Mouse (Mus musculus): ENCODE results near the gene Zbtb45. TPM values are rescaled to one million over a fixed set of nuclear protein-coding genes. Genes with fewer than 3 reads are reported as not detected.
A peak's percentile ranks its signal among the peaks of the same experiment; 100 is the strongest.

Gene Zbtb45
- polyA plus RNA-seq, 1 experiment from 2014 or later: 34.7 TPM

- H3K27ac ChIP-seq (ENCODE audit: low read depth, low read length): peak overlapping the region; percentile 88
- peak; percentile 92 for ATAC-seq
These were observed 460 bp downstream of the Zbtb45 start for GRCm38 (mm10) chr7:13009143-13010004.

GRCm38 (mm10) chr7:13007341-13008092 lies 2.3 kb downstream of the Zbtb45 start:
- Histone ChIP-seq H3K4me3 (ENCODE audit: low read depth, low read length) (no peak overlapping the region), H3K27me3 (replicated peaks; ENCODE audit: control insufficient read depth, insufficient read depth, low read length) (no peaks in the 10 kb centered on the region), H3K4me2 (ENCODE audit: low read length) (0 out of 2 replicates have a peak overlapping the region, but pooled peaks have one; percentile 7), H3K36me3 (ENCODE audit: control insufficient read depth, insufficient read depth, low read length) (peaks cover 44% of the 10 kb centered on the region), H3K27ac (ENCODE audit: low read depth, low read length) (no peak overlapping the region), H3K4me1 (ENCODE audit: control insufficient read depth, insufficient read depth, low read length) (peaks cover 12% of the 10 kb centered on the region), H3K9me3 (replicated peaks; ENCODE audit: control insufficient read depth, low read length) (no peaks in the 10 kb centered on the region), H3K9ac (ENCODE audit: low read length) (no peak overlapping the region)
- 44% methylated on average over 56 of the region's 57 CpGs for whole genome bisulfite sequencing
- no peak for ATAC-seq
- no peak for DNase-seq (ENCODE audit: low spot score)

More at GRCm38 (mm10) chr7:13009143-13010004, 460 bp downstream of the Zbtb45 start:
- H3K9me3 ChIP-seq (replicated peaks; ENCODE audit: control insufficient read depth, low read length): no peaks in the 10 kb centered on the region
- H3K4me1 ChIP-seq (ENCODE audit: control insufficient read depth, insufficient read depth, low read length): peaks cover 12% of the 10 kb centered on the region
- H3K27me3 ChIP-seq (replicated peaks; ENCODE audit: control insufficient read depth, insufficient read depth, low read length): no peaks in the 10 kb centered on the region
- peak overlapping the region; percentile 70 for H3K9ac ChIP-seq (ENCODE audit: low read length)
- DNase-seq (ENCODE audit: low spot score): peak; percentile 97
- peak overlapping the region; percentile 71 for H3K4me2 ChIP-seq (ENCODE audit: low read length)
- peak overlapping the region; percentile 51 for H3K4me3 ChIP-seq (ENCODE audit: low read depth, low read length)
- peaks cover 35% of the 10 kb centered on the region for H3K36me3 ChIP-seq (ENCODE audit: control insufficient read depth, insufficient read depth, low read length)
- under 1% methylated on average over 42 of the region's 42 CpGs for WGBS

- Histone ChIP-seq H3K4me2 (ENCODE audit: low read length) (no peak overlapping the region), H3K9ac (ENCODE audit: low read length) (no peak overlapping the region), H3K9me3 (replicated peaks; ENCODE audit: control insufficient read depth, low read length) (no peaks in the 10 kb centered on the region), H3K27ac (ENCODE audit: low read depth, low read length) (no peak overlapping the region), H3K4me3 (ENCODE audit: low read depth, low read length) (no peak overlapping the region), H3K4me1 (ENCODE audit: control insufficient read depth, insufficient read depth, low read length) (peaks cover 12% of the 10 kb centered on the region), H3K27me3 (replicated peaks; ENCODE audit: control insufficient read depth, insufficient read depth, low read length) (no peaks in the 10 kb centered on the region), H3K36me3 (ENCODE audit: control insufficient read depth, insufficient read depth, low read length) (peaks cover 44% of the 10 kb centered on the region)
- WGBS: 85% methylated on average over 10 of the region's 10 CpGs
- DNase-seq (ENCODE audit: low spot score) (no peak), ATAC-seq (no peak)
These were observed 3.3 kb downstream of the Zbtb45 start for GRCm38 (mm10) chr7:13006531-13006930.

- no peak overlapping the region for H3K4me3 ChIP-seq (ENCODE audit: low read depth, low read length)
- no peak overlapping the region for H3K4me2 ChIP-seq (ENCODE audit: low read length)
- H3K9me3 ChIP-seq (replicated peaks; ENCODE audit: control insufficient read depth, low read length): no peaks in the 10 kb centered on the region
- WGBS: 83% methylated on average over 17 of the region's 17 CpGs
- ATAC-seq: no peak
- no peak overlapping the region for H3K27ac ChIP-seq (ENCODE audit: low read depth, low read length)
- no peak for DNase-seq (ENCODE audit: low spot score)
- H3K27me3 ChIP-seq (replicated peaks; ENCODE audit: control insufficient read depth, insufficient read depth, low read length): no peaks in the 10 kb centered on the region
- H3K36me3 ChIP-seq (ENCODE audit: control insufficient read depth, insufficient read depth, low read length): peaks cover 44% of the 10 kb centered on the region
- H3K4me1 ChIP-seq (ENCODE audit: control insufficient read depth, insufficient read depth, low read length): peaks cover 12% of the 10 kb centered on the region
- H3K9ac ChIP-seq (ENCODE audit: low read length): no peak overlapping the region
These were observed 3.8 kb downstream of the Zbtb45 start for GRCm38 (mm10) chr7:13006011-13006410.

GRCm38 (mm10) chr7:13003380-13003779 lies 6.5 kb downstream of the Zbtb45 start:
- ATAC-seq (no peak), DNase-seq (ENCODE audit: low spot score) (no peak)
- Histone ChIP-seq H3K4me2 (ENCODE audit: low read length) (no peak overlapping the region), H3K4me1 (ENCODE audit: control insufficient read depth, insufficient read depth, low read length) (peaks cover 1% of the 10 kb centered on the region), H3K9me3 (replicated peaks; ENCODE audit: control insufficient read depth, low read length) (no peaks in the 10 kb centered on the region), H3K27ac (ENCODE audit: low read depth, low read length) (no peak overlapping the region), H3K36me3 (ENCODE audit: control insufficient read depth, insufficient read depth, low read length) (peaks cover 44% of the 10 kb centered on the region), H3K9ac (ENCODE audit: low read length) (no peak overlapping the region), H3K27me3 (replicated peaks; ENCODE audit: control insufficient read depth, insufficient read depth, low read length) (no peaks in the 10 kb centered on the region), H3K4me3 (ENCODE audit: low read depth, low read length) (no peak overlapping the region)
- WGBS: 73% methylated on average over 5 of the region's 5 CpGs

- Histone ChIP-seq H3K27me3 (replicated peaks; ENCODE audit: control insufficient read depth, insufficient read depth, low read length) (no peaks in the 10 kb centered on the region), H3K9me3 (replicated peaks; ENCODE audit: control insufficient read depth, low read length) (no peaks in the 10 kb centered on the region), H3K4me2 (ENCODE audit: low read length) (no peak overlapping the region), H3K4me3 (ENCODE audit: low read depth, low read length) (no peak overlapping the region), H3K27ac (ENCODE audit: low read depth, low read length) (no peak overlapping the region), H3K4me1 (ENCODE audit: control insufficient read depth, insufficient read depth, low read length) (no peaks in the 10 kb centered on the region), H3K9ac (ENCODE audit: low read length) (no peak overlapping the region), H3K36me3 (ENCODE audit: control insufficient read depth, insufficient read depth, low read length) (peaks cover 29% of the 10 kb centered on the region)
- 80% methylated on average over 1 of the region's 1 CpGs for WGBS
- DNase-seq (ENCODE audit: low spot score) (no peak), ATAC-seq (no peak)
These were observed 8.2 kb downstream of the Zbtb45 start for GRCm38 (mm10) chr7:13001584-13001983.

GRCm38 (mm10) chr7:12998851-12999250 lies 11.0 kb downstream of the Zbtb45 start, which contains the start of gene Trim28:
Gene Trim28 (plus strand): TSS chr7:12999114.
- DNase-seq (ENCODE audit: low spot score): no peak
- Histone ChIP-seq H3K27me3 (replicated peaks; ENCODE audit: control insufficient read depth, insufficient read depth, low read length) (no peaks in the 10 kb centered on the region), H3K9ac (ENCODE audit: low read length) (no peak within 1 kb of the TSS), H3K27ac (ENCODE audit: low read depth, low read length) (no peak within 1 kb of the TSS), H3K4me1 (ENCODE audit: control insufficient read depth, insufficient read depth, low read length) (no peaks in the 10 kb centered on the region), H3K4me2 (ENCODE audit: low read length) (no peak within 1 kb of the TSS), H3K9me3 (replicated peaks; ENCODE audit: control insufficient read depth, low read length) (no peaks in the 10 kb centered on the region), H3K4me3 (ENCODE audit: low read depth, low read length) (no peak within 1 kb of the TSS), H3K36me3 (ENCODE audit: control insufficient read depth, insufficient read depth, low read length) (peaks cover 6% of the 10 kb centered on the region)
- ATAC-seq: no peak
- WGBS: 84% methylated on average over 3 of the region's 3 CpGs

GRCm38 (mm10) chr7:12998053-12998452 lies 11.8 kb downstream of the Zbtb45 start, which contains the start of gene Slc27a5:
Gene Slc27a5 (minus strand): TSS chr7:12998192.
- H3K27me3 ChIP-seq (replicated peaks; ENCODE audit: control insufficient read depth, insufficient read depth, low read length): no peaks in the 10 kb centered on the region
- ATAC-seq (no peak), DNase-seq (ENCODE audit: low spot score) (no peak)
- no peak within 1 kb of the TSS for H3K9ac ChIP-seq (ENCODE audit: low read length)
- 85% methylated on average over 5 of the region's 5 CpGs for WGBS
- no peaks in the 10 kb centered on the region for H3K4me1 ChIP-seq (ENCODE audit: control insufficient read depth, insufficient read depth, low read length)
- no peaks in the 10 kb centered on the region for H3K9me3 ChIP-seq (replicated peaks; ENCODE audit: control insufficient read depth, low read length)
- peaks cover 4% of the 10 kb centered on the region; the same call in 1 of the 2 replicates for H3K36me3 ChIP-seq (ENCODE audit: control insufficient read depth, insufficient read depth, low read length)
- no peak within 1 kb of the TSS for H3K4me2 ChIP-seq (ENCODE audit: low read length)
- no peak within 1 kb of the TSS for H3K4me3 ChIP-seq (ENCODE audit: low read depth, low read length)
- no peak within 1 kb of the TSS for H3K27ac ChIP-seq (ENCODE audit: low read depth, low read length)

Measured in forebrain, embryonic 14.5 days (tissue).